Mouse (Mus musculus) thymus, adult 2 months (tissue): Measurements from ENCODE around the gene Cebpz. TPM values are rescaled to one million over a fixed set of nuclear protein-coding genes. Genes with fewer than 3 reads are reported as not detected.

ENCODE experiments used
- DNase-seq: peaks from one replicate; pipeline ENCODE4 v3.0.0; 2021
- H3K27ac ChIP-seq: fragments of 200-500 bp; 2 replicates; pipeline ENCODE4 v1.5.1; 2012; ENCODE audit warnings: low read length, control low read depth; ENCODE audit not compliant: control insufficient read depth, insufficient read depth
- H3K27me3 ChIP-seq: fragments of 200-500 bp; 2 replicates; pipeline ENCODE4 v1.6.1; 2012; ENCODE audit warnings: mild to moderate bottlenecking, low read length, moderate library complexity, mixed read lengths; ENCODE audit not compliant: control insufficient read depth, insufficient read depth
- H3K36me3 ChIP-seq: fragments of 200-500 bp; 2 replicates; pipeline ENCODE4 v1.6.1; 2012; ENCODE audit warnings: mild to moderate bottlenecking, low read length, moderate library complexity; ENCODE audit not compliant: control insufficient read depth, insufficient read depth
- H3K4me1 ChIP-seq: fragments of 200-500 bp; replicated peaks from 2 replicates; pipeline ENCODE4 v1.6.1; 2012; ENCODE audit warnings: low read length; ENCODE audit not compliant: control insufficient read depth, insufficient read depth
- H3K4me3 ChIP-seq: fragments of 200-500 bp; 2 replicates; pipeline ENCODE4 v1.5.1; 2012; ENCODE audit warnings: mild to moderate bottlenecking, low read length, control low read depth, moderate library complexity; ENCODE audit not compliant: control insufficient read depth, insufficient read depth
- CTCF ChIP-seq: fragments of 200-500 bp; IDR thresholded peaks from 2 replicates; pipeline ENCODE4 v1.5.1; 2012; ENCODE audit warnings: mild to moderate bottlenecking, control low read depth, low read length, moderate library complexity, borderline replicate concordance; ENCODE audit not compliant: control insufficient read depth, poor library complexity, insufficient read depth; ENCODE audit errors: extremely low read depth
- POLR2A ChIP-seq: fragments of 200-500 bp; IDR thresholded peaks from 2 replicates; pipeline ENCODE4 v1.6.1; 2012; ENCODE audit warnings: mild to moderate bottlenecking, low read length, control low read depth, moderate library complexity; ENCODE audit not compliant: control insufficient read depth, poor library complexity, insufficient read depth; ENCODE audit errors: extremely low read depth
- WGBS: fragments of 180-500 bp; shearing (Covaris S2); methylation state at CpG from one replicate; pipeline ENCODE4 v1.1.7; 2018; 5-methylcytosine and 5-hydroxymethylcytosine counted together
- polyA plus RNA-seq: library from polyadenylated mRNA; depleted of rRNA; stranded (reverse); fragments of >200 nt; gene quantifications from 2 replicates; pipeline ENCODE4 v1.2.3, GENCODE M21; 2012

Gene Cebpz
- polyA plus RNA-seq, 1 experiment: 10.8 TPM

DNA sequence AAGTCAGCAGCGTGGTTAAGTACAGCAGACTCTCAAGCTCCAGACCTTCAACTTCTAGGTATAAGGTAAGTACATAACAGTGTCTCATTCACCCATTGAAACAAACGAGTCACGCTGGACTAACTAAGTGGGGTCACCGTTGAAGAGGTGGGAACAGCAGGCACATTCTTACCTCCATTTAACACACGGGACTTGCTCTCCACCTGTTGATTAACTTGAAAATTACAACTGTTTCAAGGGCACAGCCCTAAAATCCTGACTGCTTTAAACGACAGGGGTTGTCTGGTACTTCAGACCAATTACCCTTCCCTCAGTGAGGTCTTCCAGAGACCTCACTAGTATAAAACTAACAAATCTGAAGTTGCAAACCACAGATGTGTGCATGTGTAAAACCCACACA, 22.6 kb upstream of the Cebpz start:
- WGBS: 83% methylated on average over 6 of the region's 6 CpGs

GRCm38 (mm10) chr17:78953240-78953639, 16.4 kb upstream of the Cebpz start:
- 98% methylated on average over 8 of the region's 8 CpGs for WGBS
- no peak overlapping the region for H3K4me3 ChIP-seq
- DNase-seq: no peak
- TF ChIP-seq POLR2A: no peak
- TF ChIP-seq CTCF: no peak
- H3K27me3 ChIP-seq: no peaks in the 10 kb centered on the region
- no peak overlapping the region for H3K27ac ChIP-seq
- peaks cover 61% of the 10 kb centered on the region for H3K36me3 ChIP-seq
- H3K4me1 ChIP-seq: no peaks in the 10 kb centered on the region

More for the DNA sequence above, 22.6 kb upstream of the Cebpz start:
- no peak overlapping the region for H3K27ac ChIP-seq
- H3K4me3 ChIP-seq: no peak overlapping the region
- H3K27me3 ChIP-seq: no peaks in the 10 kb centered on the region
- H3K36me3 ChIP-seq: peaks cover 56% of the 10 kb centered on the region
- DNase-seq: no peak
- TF ChIP-seq CTCF (no peak), POLR2A (no peak)
- H3K4me1 ChIP-seq: no peaks in the 10 kb centered on the region

GRCm38 (mm10) chr17:78952070-78952469, 15.2 kb upstream of the Cebpz start:
- WGBS: 90% methylated on average over 5 of the region's 5 CpGs
- H3K27ac ChIP-seq: no peak overlapping the region
- peaks cover 65% of the 10 kb centered on the region for H3K36me3 ChIP-seq
- no peak overlapping the region for H3K4me3 ChIP-seq
- H3K4me1 ChIP-seq: no peaks in the 10 kb centered on the region
- DNase-seq: no peak
- H3K27me3 ChIP-seq: no peaks in the 10 kb centered on the region
- TF ChIP-seq CTCF (no peak), POLR2A (no peak)

DNA sequence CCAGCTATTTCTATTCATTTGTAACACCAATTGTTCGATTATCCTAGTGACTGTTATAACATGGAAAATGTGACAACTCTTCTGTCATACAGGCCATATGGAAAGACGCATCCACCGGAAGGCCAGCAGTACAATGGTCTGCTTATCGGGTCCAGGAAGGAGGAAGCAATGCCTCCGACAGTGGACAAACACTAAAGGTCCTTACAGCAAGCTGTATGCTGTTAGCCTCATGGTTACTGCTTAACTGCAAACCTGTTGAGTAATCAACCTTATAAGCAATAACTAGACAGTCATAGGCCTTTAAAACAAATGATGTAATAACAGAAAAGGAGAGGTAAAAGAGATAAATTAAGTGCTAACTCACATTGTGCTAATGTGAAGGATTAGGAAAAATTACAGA, 14.4 kb upstream of the Cebpz start:
- Histone ChIP-seq H3K4me3 (no peak overlapping the region), H3K4me1 (no peaks in the 10 kb centered on the region), H3K27me3 (no peaks in the 10 kb centered on the region), H3K36me3 (peaks cover 59% of the 10 kb centered on the region), H3K27ac (no peak overlapping the region)
- TF ChIP-seq POLR2A (no peak), CTCF (no peak)
- no peak for DNase-seq
- 98% methylated on average over 5 of the region's 5 CpGs for WGBS

- peaks cover under 1% of the 10 kb centered on the region; the same call in 1 of the 2 replicates for H3K4me1 ChIP-seq
- H3K4me3 ChIP-seq: no peak overlapping the region
- H3K36me3 ChIP-seq: peaks cover under 1% of the 10 kb centered on the region
- no peaks in the 10 kb centered on the region for H3K27me3 ChIP-seq
- H3K27ac ChIP-seq: no peak overlapping the region
- TF ChIP-seq POLR2A (no peak), CTCF (no peak)
- DNase-seq: no peak
- WGBS: 97% methylated on average over 11 of the region's 11 CpGs
Measured at GRCm38 (mm10) chr17:78942579-78942978, 5.7 kb upstream of the Cebpz start.

- Histone ChIP-seq H3K27ac (no peak overlapping the region), H3K4me1 (peaks cover 7% of the 10 kb centered on the region), H3K4me3 (no peak overlapping the region), H3K36me3 (peaks cover 16% of the 10 kb centered on the region), H3K27me3 (no peaks in the 10 kb centered on the region)
- no peak for DNase-seq
- no peak for TF ChIP-seq POLR2A
- TF ChIP-seq CTCF: no peak
- 74% methylated on average over 4 of the region's 4 CpGs for WGBS
Measured at GRCm38 (mm10) chr17:78938927-78939326, 2.1 kb upstream of the Cebpz start.
